Mouse (Mus musculus) limb, embryonic 15.5 days (tissue): ENCODE data around the gene Gpr19. TPM values are rescaled to one million over a fixed set of nuclear protein-coding genes. Genes with fewer than 3 reads are reported as not detected.

ENCODE experiments used
- ATAC-seq: fragments of 200-750 bp; cut with Nextera tagmentation; 2 replicates; pipeline ENCODE4 v1.8.0; 2017; ENCODE audit warnings: low read depth, moderate TSS enrichment; ENCODE audit not compliant: insufficient number of reproducible peaks, low FRiP score, low TSS enrichment
- H3K27ac ChIP-seq: fragments of 300-500 bp; sonication (generic); 2 replicates; pipeline ENCODE4 v1.5.1; 2015; ENCODE audit warnings: moderate library complexity, mild to moderate bottlenecking, inconsistent platforms
- H3K27me3 ChIP-seq: fragments of 300-500 bp; sonication (generic); 2 replicates; pipeline ENCODE4 v1.6.1; 2015; ENCODE audit warnings: inconsistent platforms
- H3K36me3 ChIP-seq: fragments of 300-500 bp; sonication (generic); 2 replicates; pipeline ENCODE4 v1.6.1; 2015; ENCODE audit warnings: inconsistent platforms
- H3K4me1 ChIP-seq: fragments of 300-500 bp; sonication (generic); 2 replicates; pipeline ENCODE4 v1.6.1; 2015; ENCODE audit warnings: inconsistent platforms
- H3K4me2 ChIP-seq: fragments of 300-500 bp; sonication (generic); 2 replicates; pipeline ENCODE4 v1.6.1; 2015; ENCODE audit warnings: mild to moderate bottlenecking, inconsistent platforms
- H3K4me3 ChIP-seq: fragments of 300-500 bp; sonication (generic); 2 replicates; pipeline ENCODE4 v1.5.1; 2015; ENCODE audit warnings: mild to moderate bottlenecking, inconsistent platforms
- H3K9ac ChIP-seq: fragments of 300-500 bp; sonication (generic); 2 replicates; pipeline ENCODE4 v1.6.1; 2015; ENCODE audit warnings: inconsistent platforms
- H3K9me3 ChIP-seq: fragments of 300-500 bp; sonication (generic); 2 replicates; pipeline ENCODE4 v1.6.1; 2016; ENCODE audit warnings: inconsistent platforms
- WGBS: fragments of 180-500 bp; shearing (Covaris S2); methylation state at CpG from one replicate; pipeline ENCODE4 v1.1.7; 2015; 5-methylcytosine and 5-hydroxymethylcytosine counted together
- polyA plus RNA-seq: library from polyadenylated mRNA; unstranded; fragments of >200 nt; fragmentation: Nextera tagmentation; extraction: Ambion mirVana; gene quantifications from 2 replicates; pipeline ENCODE4 v1.2.1, GENCODE M21; 2015

The Gpr19 gene
- polyA plus RNA-seq, 1 experiment from 2014 or later: 7.2 TPM

GRCm38 (mm10) chr6:134903368-134903767 is 5.0 kb upstream of the Gpr19 start:
- no peak overlapping the region for H3K27ac ChIP-seq
- ATAC-seq: no peak
- no peak overlapping the region for H3K4me3 ChIP-seq
- 81% methylated on average over 4 of the region's 4 CpGs for WGBS
- no peaks in the 10 kb centered on the region for H3K9me3 ChIP-seq
- H3K4me2 ChIP-seq: no peak overlapping the region
- no peaks in the 10 kb centered on the region for H3K36me3 ChIP-seq
- H3K4me1 ChIP-seq: no peaks in the 10 kb centered on the region; the same call in 1 of the 2 replicates
- H3K9ac ChIP-seq: no peak overlapping the region
- no peaks in the 10 kb centered on the region for H3K27me3 ChIP-seq

- Histone ChIP-seq H3K27ac (peak overlapping the region; percentile 100), H3K27me3 (no peaks in the 10 kb centered on the region), H3K4me2 (peak overlapping the region; percentile 75), H3K9ac (peak overlapping the region; percentile 89), H3K9me3 (no peaks in the 10 kb centered on the region), H3K4me1 (peaks cover 6% of the 10 kb centered on the region; the same call in 1 of the 2 replicates), H3K4me3 (peak overlapping the region; percentile 60), H3K36me3 (no peaks in the 10 kb centered on the region)
- ATAC-seq: peak; percentile 90
- WGBS: under 1% methylated on average over 38 of the region's 38 CpGs
Observed at GRCm38 (mm10) chr6:134897443-134898094, 809 bp downstream of the Gpr19 start.

- Histone ChIP-seq H3K9ac (peak overlapping the region; percentile 89), H3K4me2 (peak overlapping the region; percentile 75), H3K4me1 (peaks cover 6% of the 10 kb centered on the region; the same call in 1 of the 2 replicates), H3K36me3 (no peaks in the 10 kb centered on the region), H3K4me3 (peak overlapping the region; percentile 60), H3K27ac (0 out of 2 replicates have a peak overlapping the region, but pooled peaks have one; percentile 100), H3K9me3 (no peaks in the 10 kb centered on the region), H3K27me3 (no peaks in the 10 kb centered on the region)
- 51% methylated on average over 15 of the region's 15 CpGs for WGBS
- ATAC-seq: no peak
Observed at GRCm38 (mm10) chr6:134896570-134897436, 1.6 kb downstream of the Gpr19 start.

GRCm38 (mm10) chr6:134890436-134890835 is 7.9 kb downstream of the Gpr19 start:
- no peak overlapping the region for H3K27ac ChIP-seq
- WGBS: 74% methylated on average over 7 of the region's 7 CpGs
- no peak overlapping the region for H3K4me2 ChIP-seq
- H3K4me3 ChIP-seq: no peak overlapping the region
- H3K9me3 ChIP-seq: no peaks in the 10 kb centered on the region
- no peaks in the 10 kb centered on the region for H3K27me3 ChIP-seq
- H3K4me1 ChIP-seq: 0 out of 2 replicates have a peak, but pooled peaks cover 8% of the 10 kb centered on the region
- H3K36me3 ChIP-seq: no peaks in the 10 kb centered on the region
- ATAC-seq: no peak
- H3K9ac ChIP-seq: no peak overlapping the region

GRCm38 (mm10) chr6:134889763-134890162 is 8.6 kb downstream of the Gpr19 start:
- H3K4me2 ChIP-seq: no peak overlapping the region
- no peak overlapping the region for H3K9ac ChIP-seq
- H3K27me3 ChIP-seq: no peaks in the 10 kb centered on the region
- H3K4me1 ChIP-seq: 0 out of 2 replicates have a peak, but pooled peaks cover 8% of the 10 kb centered on the region
- H3K36me3 ChIP-seq: no peaks in the 10 kb centered on the region
- WGBS: 55% methylated on average over 1 of the region's 1 CpGs
- H3K4me3 ChIP-seq: no peak overlapping the region
- ATAC-seq: no peak
- H3K27ac ChIP-seq: no peak overlapping the region
- H3K9me3 ChIP-seq: no peaks in the 10 kb centered on the region

- H3K4me2 ChIP-seq: no peak overlapping the region
- WGBS: 5% methylated on average over 4 of the region's 4 CpGs
- 0 out of 2 replicates have a peak, but pooled peaks cover 8% of the 10 kb centered on the region for H3K4me1 ChIP-seq
- H3K9ac ChIP-seq: no peak overlapping the region
- no peak overlapping the region for H3K27ac ChIP-seq
- no peak overlapping the region for H3K4me3 ChIP-seq
- no peaks in the 10 kb centered on the region for H3K27me3 ChIP-seq
- no peaks in the 10 kb centered on the region for H3K9me3 ChIP-seq
- H3K36me3 ChIP-seq: no peaks in the 10 kb centered on the region
- ATAC-seq: no peak
Observed at GRCm38 (mm10) chr6:134888563-134889017, 9.8 kb downstream of the Gpr19 start.

GRCm38 (mm10) chr6:134887711-134888449 is 10.5 kb downstream of the Gpr19 start:
- Histone ChIP-seq H3K4me2 (no peak overlapping the region), H3K27ac (no peak overlapping the region), H3K4me3 (no peak overlapping the region), H3K9me3 (no peaks in the 10 kb centered on the region), H3K36me3 (no peaks in the 10 kb centered on the region), H3K4me1 (0 out of 2 replicates have a peak, but pooled peaks cover 8% of the 10 kb centered on the region), H3K9ac (no peak overlapping the region), H3K27me3 (no peaks in the 10 kb centered on the region)
- 4% methylated on average over 10 of the region's 10 CpGs for WGBS
- no peak for ATAC-seq

GRCm38 (mm10) chr6:134887008-134887407 is 11.4 kb downstream of the Gpr19 start:
- Histone ChIP-seq H3K27ac (no peak overlapping the region), H3K4me2 (no peak overlapping the region), H3K4me3 (no peak overlapping the region), H3K4me1 (0 out of 2 replicates have a peak, but pooled peaks cover 8% of the 10 kb centered on the region), H3K9me3 (no peaks in the 10 kb centered on the region), H3K27me3 (no peaks in the 10 kb centered on the region), H3K36me3 (no peaks in the 10 kb centered on the region; the same call in 1 of the 2 replicates), H3K9ac (no peak overlapping the region)
- 50% methylated on average over 5 of the region's 5 CpGs for WGBS
- ATAC-seq: no peak

- no peaks in the 10 kb centered on the region for H3K27me3 ChIP-seq
- 0 out of 2 replicates have a peak, but pooled peaks cover 8% of the 10 kb centered on the region for H3K4me1 ChIP-seq
- no peak overlapping the region for H3K4me3 ChIP-seq
- H3K4me2 ChIP-seq: no peak overlapping the region
- 86% methylated on average over 8 of the region's 8 CpGs for WGBS
- ATAC-seq: no peak
- no peaks in the 10 kb centered on the region for H3K9me3 ChIP-seq
- H3K36me3 ChIP-seq: no peaks in the 10 kb centered on the region; the same call in 1 of the 2 replicates
- H3K9ac ChIP-seq: no peak overlapping the region
- H3K27ac ChIP-seq: no peak overlapping the region
Observed at GRCm38 (mm10) chr6:134886475-134886874, 11.9 kb downstream of the Gpr19 start.

GRCm38 (mm10) chr6:134885515-134885914 is 12.9 kb downstream of the Gpr19 start:
- no peak overlapping the region for H3K4me2 ChIP-seq
- no peaks in the 10 kb centered on the region for H3K9me3 ChIP-seq
- no peaks in the 10 kb centered on the region; the same call in 1 of the 2 replicates for H3K36me3 ChIP-seq
- H3K4me3 ChIP-seq: no peak overlapping the region
- H3K4me1 ChIP-seq: 0 out of 2 replicates have a peak, but pooled peaks cover 8% of the 10 kb centered on the region
- H3K27ac ChIP-seq: no peak overlapping the region
- H3K9ac ChIP-seq: no peak overlapping the region
- 92% methylated on average over 2 of the region's 2 CpGs for WGBS
- H3K27me3 ChIP-seq: no peaks in the 10 kb centered on the region
- no peak for ATAC-seq

- Histone ChIP-seq H3K9ac (no peak overlapping the region), H3K9me3 (no peaks in the 10 kb centered on the region), H3K4me2 (no peak overlapping the region), H3K36me3 (no peaks in the 10 kb centered on the region; the same call in 1 of the 2 replicates), H3K27me3 (no peaks in the 10 kb centered on the region), H3K27ac (no peak overlapping the region), H3K4me3 (no peak overlapping the region), H3K4me1 (0 out of 2 replicates have a peak, but pooled peaks cover 6% of the 10 kb centered on the region)
- WGBS: 75% methylated on average over 4 of the region's 4 CpGs
- ATAC-seq: no peak
Observed at GRCm38 (mm10) chr6:134883661-134884060, 14.7 kb downstream of the Gpr19 start.
